ENCODE assay signal across 19 mouse cellular contexts in the genomic region with DNA sequence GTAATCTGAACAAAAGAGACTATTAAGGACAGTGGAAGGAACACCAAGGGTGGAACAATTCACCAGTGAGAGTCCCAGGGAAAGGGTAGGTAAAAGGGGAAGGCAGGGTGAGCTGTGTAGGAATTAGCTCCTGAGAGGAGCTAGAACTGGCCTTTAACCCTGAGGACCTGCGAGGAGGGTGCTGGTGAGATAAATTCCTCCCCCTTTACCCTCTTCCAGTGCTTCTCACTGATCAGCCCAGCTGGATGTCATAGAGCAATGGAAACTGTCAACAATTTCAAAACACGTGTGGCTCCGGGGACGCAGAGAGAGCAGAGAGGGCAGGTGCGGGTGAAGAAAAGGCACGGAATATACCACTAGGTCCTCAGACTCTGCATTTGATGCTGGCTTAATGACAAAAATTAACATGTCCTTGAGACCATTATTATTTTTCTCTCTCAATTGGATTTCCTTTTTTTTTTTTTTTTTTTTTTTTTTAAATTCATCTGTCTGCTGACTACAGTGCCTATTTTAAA.
"Had no signal": no experiment of that assay in that cellular context is flagged by ENCODE, and none has a peak within 500 bp of the region (broad histone marks: within the 10 kb centered on the region; RNA-seq: fewer than 3 reads in every experiment).

No protein-coding gene starts in this region.

- H3K27ac ChIP-seq: kidney, embryonic 15.5 days; limb, embryonic 10.5 days; limb, embryonic 13.5 days; liver, embryonic 12.5 days; liver, embryonic 15.5 days; lung, embryonic 15.5 days; midbrain, embryonic 10.5 days; neural tube, embryonic 13.5 days had no signal

- H3K9ac ChIP-seq: kidney, embryonic 15.5 days; limb, embryonic 13.5 days; liver, embryonic 12.5 days; liver, embryonic 15.5 days; lung, embryonic 15.5 days; neural tube, embryonic 13.5 days had no signal

- H3K4me1 ChIP-seq: kidney, embryonic 15.5 days; limb, embryonic 10.5 days; limb, embryonic 13.5 days; liver, embryonic 12.5 days; liver, embryonic 15.5 days; megakaryocyte, embryonic 14.5 days; midbrain, embryonic 10.5 days; neural tube, embryonic 13.5 days had no signal

- H3K4me3 ChIP-seq: kidney, embryonic 15.5 days; limb, embryonic 10.5 days; limb, embryonic 13.5 days; liver, embryonic 12.5 days; liver, embryonic 15.5 days; lung, embryonic 15.5 days; megakaryocyte, embryonic 14.5 days; midbrain, embryonic 10.5 days; myocyte; neural tube, embryonic 13.5 days had no signal

- DNase-seq: kidney, adult 8-10 months; kidney, postnatal 10 days; kidney, postnatal 36 days; liver; lung, adult 18-20 months; lung, postnatal 10 days; lung, postnatal 36 days; thymus, adult 18-20 months; thymus, postnatal 36 days had no signal

- H3K4me2 ChIP-seq: kidney, embryonic 15.5 days; limb, embryonic 13.5 days; liver, embryonic 12.5 days; liver, embryonic 15.5 days; lung, embryonic 15.5 days; neural tube, embryonic 13.5 days had no signal

- H3K9me3 ChIP-seq: kidney, embryonic 15.5 days; limb, embryonic 10.5 days; liver, embryonic 12.5 days; liver, embryonic 15.5 days; lung, embryonic 15.5 days; midbrain, embryonic 10.5 days; neural tube, embryonic 13.5 days had no signal

- H3K36me3 ChIP-seq: kidney, embryonic 15.5 days; limb, embryonic 10.5 days; limb, embryonic 13.5 days; liver, embryonic 12.5 days; liver, embryonic 15.5 days; lung, embryonic 15.5 days; midbrain, embryonic 10.5 days; neural tube, embryonic 13.5 days had no signal

- H3K27me3 ChIP-seq: kidney, embryonic 15.5 days; limb, embryonic 13.5 days; liver, embryonic 12.5 days; liver, embryonic 15.5 days; lung, embryonic 15.5 days; megakaryocyte, embryonic 14.5 days; neural tube, embryonic 13.5 days had no signal

- ATAC-seq: liver, embryonic 12.5 days had no signal
